Mouse (Mus musculus) left cerebral cortex, postnatal 10 days (tissue): Measurements from ENCODE around the gene Ccnc. TPM values are rescaled to one million over a fixed set of nuclear protein-coding genes. Genes with fewer than 3 reads are reported as not detected.

Source experiments
- DNase-seq, 2 experiments: peaks; one replicate each; pipeline ENCODE4 v3.0.0; 2021 to 2022; ENCODE audit warnings: low spot score in 2 of 2, mixed read lengths in 1 of 2; ENCODE audit errors: extremely low spot score in 1 of 2
- intact Hi-C: fragments of 180-260 bp; cut with DNase I; formaldehyde crosslinking; loops from one replicate; pipeline ENCODE4 v1.15.1; 2025
- total RNA-seq, 2 experiments: library from RNA; stranded (reverse); gene quantifications; 2 replicates each; pipeline ENCODE4 v1.2.3; 2021

The Ccnc gene
- total RNA-seq, 2 experiments from 2014 or later: 40.9 to 43.3 TPM

DNA sequence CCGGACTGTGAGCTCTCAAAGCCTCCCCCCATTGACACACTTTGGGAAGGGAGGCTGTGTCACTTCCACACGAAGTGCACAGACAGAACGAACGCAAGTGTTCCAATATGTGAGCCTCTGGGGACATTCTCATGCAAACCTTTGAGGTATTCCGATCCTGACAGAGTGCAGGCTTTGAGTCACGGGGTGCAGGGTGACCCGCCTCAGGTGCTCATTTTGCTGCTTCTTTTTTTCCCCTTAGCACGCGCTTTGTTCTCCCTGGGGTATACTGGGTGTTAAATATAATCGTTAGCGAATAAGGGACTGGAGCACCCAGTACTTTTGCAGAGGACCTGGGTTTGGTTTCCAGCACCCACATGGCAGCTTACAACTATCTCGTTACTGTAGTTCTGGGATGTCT lies 58.8 kb downstream of the Ccnc start:
- intact Hi-C loops: no loop called here
- no peak for DNase-seq

DNA sequence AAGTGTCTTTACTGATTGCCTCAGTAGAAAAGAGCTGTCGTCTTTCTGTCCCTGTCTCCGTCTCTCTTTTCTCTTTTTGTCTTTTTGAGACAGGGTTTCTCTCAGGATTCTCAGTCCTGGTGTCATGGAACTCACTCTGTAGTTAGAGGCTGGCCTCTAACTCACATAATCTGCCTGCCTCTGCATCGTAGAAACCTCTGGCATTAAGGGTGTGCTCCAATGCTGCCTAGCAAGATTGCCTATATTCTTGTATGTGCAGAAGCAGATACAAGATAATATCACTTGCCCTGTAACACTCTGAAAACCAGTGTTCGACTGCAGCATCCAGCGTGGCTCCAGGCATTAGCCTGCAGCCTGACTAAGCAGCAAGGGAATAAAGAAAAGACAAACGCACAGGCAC lies 61.4 kb downstream of the Ccnc start:
- no peak for DNase-seq
- intact Hi-C loops: no loop called here

DNA sequence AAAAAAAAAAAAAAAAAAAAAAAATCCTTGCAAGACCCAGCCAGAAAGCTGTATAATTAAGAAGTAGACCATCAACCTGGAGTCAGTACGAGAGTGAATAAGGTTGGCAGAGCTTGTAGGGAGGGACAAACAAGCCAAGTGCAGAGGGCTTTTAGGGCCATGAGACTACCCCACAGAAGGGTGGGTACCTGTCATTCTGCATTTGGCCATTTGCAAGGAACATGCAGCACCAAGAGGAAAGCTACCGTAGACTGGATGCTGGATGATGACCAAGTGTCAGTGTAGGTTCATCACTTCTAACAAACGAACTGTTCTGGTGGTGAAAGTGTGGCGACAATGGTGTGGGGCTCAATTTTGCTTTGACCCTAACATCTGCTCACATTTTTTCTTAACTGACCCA lies 62.3 kb downstream of the Ccnc start:
- intact Hi-C loops: no loop called here
- no peak for DNase-seq

DNA sequence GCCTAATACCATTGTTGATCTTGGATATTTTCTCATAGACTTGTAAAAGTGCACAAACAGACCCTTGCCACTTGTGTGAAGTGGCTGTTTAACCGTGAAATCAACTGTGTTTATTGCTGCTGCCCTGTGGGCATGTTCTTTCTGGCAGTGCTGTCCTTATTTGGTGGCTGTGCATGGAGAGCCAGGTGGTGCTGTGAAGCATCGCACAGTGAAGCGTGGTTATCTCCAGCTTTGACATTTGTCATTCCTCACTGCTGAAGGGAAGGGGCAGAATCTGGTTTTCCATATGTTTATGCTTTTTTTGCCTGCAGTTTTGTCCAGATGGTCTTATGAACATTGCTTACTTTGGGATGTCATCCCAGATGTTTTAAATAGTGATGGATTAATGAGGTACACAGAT lies 66.1 kb downstream of the Ccnc start:
- DNase-seq: no peak
- intact Hi-C loops: no loop called here

DNA sequence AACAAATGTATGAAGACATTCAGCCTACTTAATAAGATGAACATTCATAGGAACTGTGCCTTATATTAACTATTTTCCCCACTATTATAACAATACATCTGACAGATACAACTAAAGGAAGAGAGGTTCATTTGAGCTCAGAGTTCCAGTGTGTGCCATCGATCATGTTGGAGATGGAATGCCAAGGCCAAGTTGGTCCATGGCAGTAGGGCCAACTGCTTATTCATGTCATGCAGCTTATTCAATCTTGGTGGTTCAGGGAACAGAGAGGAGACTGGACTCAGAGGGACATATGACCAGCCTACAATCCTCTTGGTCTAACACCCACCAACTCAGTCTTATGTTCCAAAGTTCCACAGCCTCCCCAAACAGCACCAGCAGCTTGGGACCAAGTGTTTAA lies 73.5 kb downstream of the Ccnc start:
- DNase-seq: no peak
- intact Hi-C loops: no loop called here

DNA sequence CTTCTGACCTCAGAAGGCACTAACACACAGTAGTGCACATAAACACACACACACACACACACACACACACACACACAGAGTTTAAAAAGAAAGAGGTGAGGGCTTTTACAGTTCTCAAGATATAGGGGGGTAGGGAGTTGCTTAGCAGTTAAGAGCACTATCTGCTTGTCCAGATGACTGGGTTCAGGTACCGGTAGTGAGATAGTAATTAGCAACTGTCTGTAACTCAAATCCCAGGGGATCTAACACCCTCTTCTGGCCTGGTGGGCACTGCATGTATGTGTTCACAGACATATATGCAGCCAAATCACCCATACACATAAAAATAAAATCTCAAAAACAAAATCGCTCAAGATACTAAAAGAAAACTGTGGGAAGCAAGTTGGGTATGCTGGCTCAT lies 74.1 kb downstream of the Ccnc start:
- no peak for DNase-seq
- intact Hi-C loops: no loop called here

DNA sequence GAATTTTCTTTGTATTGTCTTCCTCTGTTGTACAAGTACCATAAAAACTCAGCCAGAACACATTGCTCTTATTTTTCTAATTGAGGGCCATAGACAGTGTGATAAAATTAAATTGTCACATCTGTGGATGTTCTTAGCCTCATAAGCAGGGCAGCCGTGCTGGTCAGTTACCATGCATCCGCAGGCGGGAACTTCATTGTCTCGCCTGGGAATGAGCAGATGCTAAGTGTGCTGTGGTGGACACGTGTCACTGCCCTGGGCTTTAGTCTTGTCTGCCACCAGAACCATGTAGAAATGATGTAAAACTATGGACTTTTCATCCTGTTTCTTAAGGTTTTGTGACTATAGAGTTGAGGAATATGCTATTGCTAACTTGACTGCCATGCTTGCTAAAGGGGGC lies 79.7 kb downstream of the Ccnc start:
- intact Hi-C loops: no loop called here
- no peak for DNase-seq

Other genes with a start within 250 kb of the Ccnc start
- gene Prdm13, start 41.7 kb upstream of the Ccnc start, total RNA-seq: not detected
- gene Usp45, start 39.5 kb downstream of the Ccnc start, total RNA-seq: 10 to 100 TPM; 25.0 to 31.2 TPM
- 10 to 100 TPM; 16.7 to 17.9 TPM for gene Tstd3, start 39.5 kb downstream of the Ccnc start, total RNA-seq
- gene Pnisr, start 119.9 kb downstream of the Ccnc start, total RNA-seq: 100 to 1,000 TPM; 142 to 157 TPM
- 10 to 100 TPM; 13.6 to 13.9 TPM for gene Coq3, start 152.0 kb downstream of the Ccnc start, total RNA-seq
- 100 to 1,000 TPM in 1 of 2 experiments, 10 to 100 TPM in 1; 98.9 to 104 TPM for gene Faxc, start 203.6 kb downstream of the Ccnc start, total RNA-seq